Mouse (Mus musculus) heart, embryonic 11.5 days (tissue): Measurements from ENCODE around the gene Ndufv1. TPM values are rescaled to one million over a fixed set of nuclear protein-coding genes. Genes with fewer than 3 reads are reported as not detected.
"Not testable (repeated sequence)": the region's sequence is repeated elsewhere in the genome, so short reads cannot be mapped to it uniquely, and the experiment has no call there.

Experiments
- ATAC-seq: fragments of 200-750 bp; cut with Nextera tagmentation; replicated peaks from 2 replicates; pipeline ENCODE4 v1.8.0; 2017; ENCODE audit warnings: moderate library complexity; ENCODE audit not compliant: insufficient number of reproducible peaks, low FRiP score, low TSS enrichment
- H3K27ac ChIP-seq: fragments of 300-500 bp; sonication (generic); 2 replicates; pipeline ENCODE4 v1.5.1; 2014; ENCODE audit warnings: mild to moderate bottlenecking, low read depth, low read length
- H3K27me3 ChIP-seq: fragments of 300-500 bp; sonication (generic); 2 replicates; pipeline ENCODE4 v1.6.1; 2014; ENCODE audit warnings: mild to moderate bottlenecking, low read length, mixed read lengths; ENCODE audit not compliant: control insufficient read depth, insufficient read depth
- H3K36me3 ChIP-seq: fragments of 300-500 bp; sonication (generic); 2 replicates; pipeline ENCODE4 v1.6.1; 2014; ENCODE audit warnings: mild to moderate bottlenecking, low read length, moderate library complexity, mixed read lengths; ENCODE audit not compliant: control insufficient read depth, insufficient read depth
- H3K4me1 ChIP-seq: fragments of 300-500 bp; sonication (generic); 2 replicates; pipeline ENCODE4 v1.6.1; 2014; ENCODE audit warnings: low read length; ENCODE audit not compliant: control insufficient read depth, insufficient read depth
- H3K4me2 ChIP-seq: fragments of 300-500 bp; sonication (generic); 2 replicates; pipeline ENCODE4 v1.6.1; 2014; ENCODE audit warnings: mild to moderate bottlenecking, moderate library complexity
- H3K4me3 ChIP-seq: fragments of 300-500 bp; sonication (generic); 2 replicates; pipeline ENCODE4 v1.5.1; 2014; ENCODE audit warnings: low read depth, low read length
- H3K9ac ChIP-seq: fragments of 300-500 bp; sonication (generic); 2 replicates; pipeline ENCODE4 v1.6.1; 2014; ENCODE audit warnings: mild to moderate bottlenecking, low read depth, low read length, moderate library complexity
- H3K9me3 ChIP-seq: fragments of 300-500 bp; sonication (generic); replicated peaks from 2 replicates; pipeline ENCODE4 v1.6.1; 2016; ENCODE audit warnings: low read length; ENCODE audit not compliant: control insufficient read depth
- WGBS: fragments of 180-500 bp; shearing (Covaris S2); extraction: QIAGEN DNeasy Blood & Tissue Kit; methylation state at CpG from one replicate; pipeline ENCODE4 v1.1.7; 2014; ENCODE audit not compliant: insufficient replicate concordance; 5-methylcytosine and 5-hydroxymethylcytosine counted together
- polyA plus RNA-seq: library from polyadenylated mRNA; unstranded; fragments of >200 nt; fragmentation: Nextera tagmentation; extraction: Ambion mirVana; gene quantifications from 2 replicates; pipeline ENCODE4 v1.2.1, GENCODE M21; 2014

The Ndufv1 gene
- polyA plus RNA-seq, 1 experiment from 2014 or later: 369 TPM

GRCm38 (mm10) chr19:3966330-3967075, 46.1 kb downstream of the Ndufv1 start:
- Histone ChIP-seq H3K4me3 (no peak overlapping the region), H3K36me3 (no peaks in the 10 kb centered on the region), H3K4me1 (peaks cover 10% of the 10 kb centered on the region), H3K9me3 (no peaks in the 10 kb centered on the region), H3K9ac (no peak overlapping the region), H3K27me3 (peaks cover 8% of the 10 kb centered on the region), H3K4me2 (no peak overlapping the region), H3K27ac (no peak overlapping the region)
- ATAC-seq: no peak
- WGBS: 71% methylated on average over 11 of the region's 11 CpGs

- H3K27me3 ChIP-seq: peaks cover 2% of the 10 kb centered on the region; the same call in 1 of the 2 replicates
- ATAC-seq: no peak
- H3K4me1 ChIP-seq: peaks cover 9% of the 10 kb centered on the region
- H3K9me3 ChIP-seq: no peaks in the 10 kb centered on the region
- H3K27ac ChIP-seq: no peak overlapping the region
- H3K4me3 ChIP-seq: no peak overlapping the region
- 68% methylated on average over 4 of the region's 4 CpGs for WGBS
- H3K36me3 ChIP-seq: no peaks in the 10 kb centered on the region
- H3K4me2 ChIP-seq: no peak overlapping the region
- no peak overlapping the region for H3K9ac ChIP-seq
Measured at GRCm38 (mm10) chr19:3964030-3964429, 48.6 kb downstream of the Ndufv1 start.

GRCm38 (mm10) chr19:3962469-3962868, 50.1 kb downstream of the Ndufv1 start:
- ATAC-seq: no peak
- no peak overlapping the region for H3K27ac ChIP-seq
- H3K27me3 ChIP-seq: peaks cover 5% of the 10 kb centered on the region; the same call in 1 of the 2 replicates
- H3K9me3 ChIP-seq: no peaks in the 10 kb centered on the region
- WGBS: 8% methylated on average over 2 of the region's 2 CpGs
- no peak overlapping the region for H3K4me3 ChIP-seq
- H3K9ac ChIP-seq: no peak overlapping the region
- peaks cover 4% of the 10 kb centered on the region for H3K4me1 ChIP-seq
- H3K36me3 ChIP-seq: no peaks in the 10 kb centered on the region
- H3K4me2 ChIP-seq: no peak overlapping the region

GRCm38 (mm10) chr19:3961805-3962204, 50.8 kb downstream of the Ndufv1 start:
- H3K27me3 ChIP-seq, ATAC-seq, H3K36me3 ChIP-seq, H3K4me1 ChIP-seq, H3K4me3 ChIP-seq, H3K4me2 ChIP-seq, H3K9ac ChIP-seq, H3K27ac ChIP-seq, H3K9me3 ChIP-seq: not testable (repeated sequence)
- WGBS: 75% methylated on average over 6 of the region's 6 CpGs

- H3K4me2 ChIP-seq: no peak overlapping the region
- peaks cover 5% of the 10 kb centered on the region; the same call in 1 of the 2 replicates for H3K27me3 ChIP-seq
- H3K9me3 ChIP-seq: no peaks in the 10 kb centered on the region
- H3K27ac ChIP-seq: no peak overlapping the region
- 81% methylated on average over 5 of the region's 5 CpGs for WGBS
- no peaks in the 10 kb centered on the region for H3K4me1 ChIP-seq
- no peak overlapping the region for H3K9ac ChIP-seq
- no peaks in the 10 kb centered on the region for H3K36me3 ChIP-seq
- ATAC-seq: no peak
- H3K4me3 ChIP-seq: no peak overlapping the region
Measured at GRCm38 (mm10) chr19:3960211-3960610, 52.4 kb downstream of the Ndufv1 start.

GRCm38 (mm10) chr19:3959030-3959429, 53.6 kb downstream of the Ndufv1 start:
- no peak overlapping the region for H3K4me3 ChIP-seq
- no peak overlapping the region for H3K4me2 ChIP-seq
- no peak overlapping the region for H3K27ac ChIP-seq
- H3K27me3 ChIP-seq: peaks cover 5% of the 10 kb centered on the region; the same call in 1 of the 2 replicates
- no peaks in the 10 kb centered on the region for H3K36me3 ChIP-seq
- no peak overlapping the region for H3K9ac ChIP-seq
- no peaks in the 10 kb centered on the region for H3K4me1 ChIP-seq
- ATAC-seq: no peak
- no peaks in the 10 kb centered on the region for H3K9me3 ChIP-seq

- 74% methylated on average over 4 of the region's 4 CpGs for WGBS
- H3K4me1 ChIP-seq: no peaks in the 10 kb centered on the region
- no peak within 1 kb of the TSS for H3K4me2 ChIP-seq
- ATAC-seq: no peak
- H3K27ac ChIP-seq: no peak within 1 kb of the TSS
- H3K4me3 ChIP-seq: no peak within 1 kb of the TSS
- H3K9me3 ChIP-seq: no peaks in the 10 kb centered on the region
- H3K9ac ChIP-seq: no peak within 1 kb of the TSS
- H3K36me3 ChIP-seq: no peaks in the 10 kb centered on the region
- H3K27me3 ChIP-seq: peaks cover 3% of the 10 kb centered on the region; the same call in 1 of the 2 replicates
Measured at GRCm38 (mm10) chr19:3958470-3958869, 54.1 kb downstream of the Ndufv1 start, which contains the start of gene Aldh3b3. TSS of gene Aldh3b3 (plus strand) at chr19:3958645.
